Mouse (Mus musculus): ENCODE data around the gene Cep41.

Gene Cep41

GRCm38 (mm10) chr6:30693350-30693991 lies at the start of gene Cep41:
Cep41 (minus strand) TSS chr6:30693749.
- DNase-seq (ENCODE audit: low read depth in 2 of 2, low spot score in 2 of 2) = peak; percentile 95 to 97

- DNase-seq (ENCODE audit: low read depth in 2 of 2, low spot score in 2 of 2) = no peak
Measured at GRCm38 (mm10) chr6:30739177-30739747, 45.7 kb upstream of the Cep41 start.

GRCm38 (mm10) chr6:30738464-30739006 lies 45.0 kb upstream of the Cep41 start:
- DNase-seq (ENCODE audit: low read depth in 2 of 2, low spot score in 2 of 2) = no peak

- peak in 1 of 2 experiments; percentile 8 for DNase-seq (ENCODE audit: low read depth in 2 of 2, low spot score in 2 of 2)
Measured at GRCm38 (mm10) chr6:30737548-30738463, 44.3 kb upstream of the Cep41 start.

DNA sequence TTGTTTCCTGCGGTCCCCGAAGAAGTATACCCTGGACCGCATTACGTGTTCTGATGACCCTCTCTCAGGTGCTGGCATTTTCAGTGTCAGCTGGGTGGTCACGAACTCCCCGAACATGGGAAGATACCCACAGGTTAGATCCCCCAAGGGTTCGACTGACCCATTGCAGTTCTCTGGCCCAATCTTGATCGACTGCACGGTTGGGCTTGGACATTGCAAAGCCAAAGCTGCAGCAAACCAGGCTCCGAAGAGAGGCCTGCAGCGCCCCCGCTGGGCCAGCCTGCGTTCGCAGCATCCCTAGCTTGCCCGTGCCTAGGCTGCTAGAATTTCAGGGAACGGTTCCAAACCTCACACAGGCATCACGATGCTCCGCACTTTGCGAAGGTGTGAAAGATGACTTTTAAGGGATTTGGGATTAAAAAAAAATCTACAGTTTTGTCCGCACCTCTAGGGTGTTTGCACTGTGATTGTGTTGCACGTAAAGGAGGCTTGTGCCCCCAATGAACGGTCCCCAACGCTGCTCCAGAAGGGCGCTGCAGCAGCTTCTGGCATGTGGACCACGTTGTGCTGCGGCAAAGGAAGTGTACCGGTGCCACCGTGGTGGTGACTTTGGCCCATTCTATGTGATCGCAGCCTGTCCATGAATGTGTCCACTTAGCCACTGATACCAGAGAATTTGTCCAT lies 43.5 kb upstream of the Cep41 start:
- peak in 1 of 2 experiments; percentile 16 for DNase-seq (ENCODE audit: low read depth in 2 of 2, low spot score in 2 of 2)

DNA sequence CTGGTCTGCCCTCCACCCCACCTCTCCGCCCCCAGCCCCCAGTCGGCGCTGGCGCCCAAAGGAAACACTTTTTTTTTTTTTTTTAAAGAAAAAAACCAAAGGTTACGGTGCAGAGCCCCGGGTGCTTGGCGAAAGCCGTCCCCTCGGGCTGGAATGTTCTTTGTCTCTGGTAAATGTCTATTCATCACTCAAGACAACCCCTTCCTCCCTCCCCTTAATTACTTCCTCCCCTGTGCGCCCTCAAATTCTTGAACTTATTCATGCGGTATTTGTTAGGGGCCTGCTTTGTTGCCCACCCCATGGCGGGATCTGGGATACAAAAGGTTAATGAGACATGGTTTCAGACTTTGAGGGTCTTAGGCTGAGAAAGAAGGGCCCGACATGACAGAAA lies 42.8 kb upstream of the Cep41 start:
- no peak for DNase-seq (ENCODE audit: low read depth in 2 of 2, low spot score in 2 of 2)

- no peak for DNase-seq (ENCODE audit: low read depth in 2 of 2, low spot score in 2 of 2)
Measured at GRCm38 (mm10) chr6:30735728-30736371, 42.3 kb upstream of the Cep41 start.

DNA sequence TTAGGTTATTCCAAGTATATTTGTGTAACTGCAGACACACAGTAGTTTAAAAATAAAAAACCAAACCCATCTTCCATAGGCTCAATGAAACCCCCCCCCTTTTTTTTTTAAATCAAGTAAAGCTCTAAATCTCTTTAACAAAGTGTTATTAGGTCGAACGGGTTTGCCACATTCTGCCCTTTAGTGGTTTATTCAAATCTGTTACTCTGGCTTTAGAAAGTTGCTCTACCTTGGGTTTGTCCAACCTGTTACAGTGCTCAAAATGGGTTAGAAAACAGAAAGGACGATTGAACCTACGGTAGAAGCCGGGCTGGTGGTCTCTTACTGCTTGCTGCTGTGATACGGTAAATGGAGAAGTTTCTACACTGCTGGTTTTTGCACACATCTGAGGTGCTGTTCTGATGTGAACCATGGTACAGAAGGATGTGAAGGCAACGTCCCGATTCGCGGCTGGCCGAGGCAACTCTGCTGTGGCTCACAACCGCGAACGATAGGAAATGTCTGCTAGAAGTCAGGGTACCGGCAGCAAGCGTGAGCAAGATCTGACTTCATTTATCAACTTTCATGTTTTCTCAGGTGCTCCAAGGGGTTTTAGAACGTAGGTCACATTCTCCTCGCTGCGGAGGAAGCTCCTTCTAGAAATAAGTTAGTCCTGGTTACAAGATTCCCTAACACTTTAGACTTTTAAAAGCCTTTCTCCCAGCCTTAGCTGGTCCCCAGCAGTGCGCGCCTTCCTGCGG lies 41.6 kb upstream of the Cep41 start:
- DNase-seq (ENCODE audit: low read depth in 2 of 2, low spot score in 2 of 2) = no peak

DNA sequence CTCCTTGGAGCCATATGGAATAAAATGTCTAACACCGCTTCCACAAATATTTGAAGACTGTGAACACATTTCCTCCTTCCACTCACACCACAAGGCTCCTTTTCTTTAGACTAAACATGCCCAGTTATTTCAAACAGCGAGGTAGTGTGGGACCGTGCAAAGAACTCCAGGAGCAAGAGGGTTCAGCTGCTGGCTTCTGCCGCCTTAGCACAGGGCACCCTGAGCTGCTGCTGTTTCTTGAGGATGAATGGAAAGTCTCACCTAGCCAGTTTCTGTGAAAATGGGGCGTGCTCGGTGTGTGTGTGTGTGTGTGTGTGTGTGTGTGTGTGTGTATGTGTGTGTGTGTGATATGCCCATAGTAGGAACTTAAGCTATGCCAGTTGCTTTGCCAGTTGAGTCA lies 40.9 kb upstream of the Cep41 start:
- no peak for DNase-seq (ENCODE audit: low read depth in 2 of 2, low spot score in 2 of 2)

DNA sequence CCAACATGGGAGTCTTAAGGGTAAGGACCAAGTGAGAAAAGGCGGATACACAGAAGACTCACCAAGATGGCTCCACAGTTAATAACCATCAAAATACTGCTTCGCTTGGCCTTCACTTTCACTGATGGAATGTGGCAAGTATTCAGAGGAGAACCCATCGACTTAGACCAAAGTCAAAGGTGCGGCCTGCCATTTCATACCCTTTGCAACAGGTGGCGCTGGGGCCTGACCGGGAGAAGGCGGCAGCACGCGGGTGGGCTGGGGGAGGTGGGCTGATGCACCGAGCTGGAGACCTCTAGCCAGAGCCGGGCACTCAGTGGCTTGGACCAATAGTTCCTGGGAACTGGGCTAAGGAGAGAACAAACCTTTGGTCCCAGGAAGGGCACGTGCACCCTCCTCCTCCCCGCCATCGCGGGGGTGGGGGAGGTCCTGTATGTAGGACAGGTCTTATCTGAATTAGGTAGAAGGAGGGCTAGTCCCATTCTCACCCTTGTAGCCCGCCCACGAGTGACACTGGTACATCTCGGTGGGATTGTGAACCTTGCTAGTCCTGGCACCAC lies 39.1 kb upstream of the Cep41 start:
- DNase-seq (ENCODE audit: low read depth in 2 of 2, low spot score in 2 of 2) = no peak

GRCm38 (mm10) chr6:30730301-30730971 lies 36.9 kb upstream of the Cep41 start:
- DNase-seq (ENCODE audit: low read depth in 2 of 2, low spot score in 2 of 2) = no peak

DNA sequence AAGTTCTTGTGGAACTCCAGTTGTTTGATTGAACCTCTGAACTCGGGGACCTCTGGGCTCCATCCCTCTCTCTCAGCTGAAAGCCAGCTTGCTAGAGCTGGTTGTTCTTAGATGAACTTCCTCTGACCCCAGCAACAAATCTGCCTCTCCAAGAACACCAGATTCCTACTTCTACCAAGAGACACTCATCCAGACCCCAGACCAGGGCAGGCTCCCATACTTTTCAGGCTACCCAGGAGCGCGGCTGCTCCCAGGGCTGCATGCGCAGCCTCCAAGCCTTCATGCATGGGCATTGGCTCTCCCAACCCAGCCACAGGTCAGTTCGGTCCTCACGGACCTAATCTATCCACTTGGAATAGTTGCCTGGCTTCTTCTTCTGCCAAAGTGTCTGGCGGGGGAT lies 29.8 kb upstream of the Cep41 start, which contains the start of gene Mest:
TSS of gene Mest (plus strand) at position 217 of the 400 bp plus-strand sequence.
- no peak for DNase-seq (ENCODE audit: low read depth in 2 of 2, low spot score in 2 of 2)

- no peak for DNase-seq (ENCODE audit: low read depth in 2 of 2, low spot score in 2 of 2)
Measured at GRCm38 (mm10) chr6:30722385-30723164, 29.0 kb upstream of the Cep41 start.

DNA sequence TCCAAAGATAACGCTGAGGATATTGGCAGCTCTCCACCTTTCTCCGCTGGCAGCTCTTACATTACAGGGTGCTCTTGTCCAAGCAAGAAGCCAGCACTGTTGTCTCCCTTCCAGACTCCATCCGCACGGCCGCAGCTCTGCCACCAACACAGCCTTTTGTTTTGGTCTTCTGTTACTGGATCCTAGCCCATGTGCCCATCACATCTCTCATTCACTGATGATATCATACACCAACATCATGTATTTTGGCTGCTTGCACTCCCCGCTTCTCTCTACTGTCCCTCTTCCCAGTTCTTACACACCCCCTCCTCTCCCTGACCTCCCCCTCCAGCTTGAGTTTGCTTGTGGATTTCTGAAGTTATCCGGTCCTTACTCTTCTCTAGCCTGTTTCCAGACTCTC lies 23.2 kb upstream of the Cep41 start:
- no peak for DNase-seq (ENCODE audit: low read depth in 2 of 2, low spot score in 2 of 2)

DNA sequence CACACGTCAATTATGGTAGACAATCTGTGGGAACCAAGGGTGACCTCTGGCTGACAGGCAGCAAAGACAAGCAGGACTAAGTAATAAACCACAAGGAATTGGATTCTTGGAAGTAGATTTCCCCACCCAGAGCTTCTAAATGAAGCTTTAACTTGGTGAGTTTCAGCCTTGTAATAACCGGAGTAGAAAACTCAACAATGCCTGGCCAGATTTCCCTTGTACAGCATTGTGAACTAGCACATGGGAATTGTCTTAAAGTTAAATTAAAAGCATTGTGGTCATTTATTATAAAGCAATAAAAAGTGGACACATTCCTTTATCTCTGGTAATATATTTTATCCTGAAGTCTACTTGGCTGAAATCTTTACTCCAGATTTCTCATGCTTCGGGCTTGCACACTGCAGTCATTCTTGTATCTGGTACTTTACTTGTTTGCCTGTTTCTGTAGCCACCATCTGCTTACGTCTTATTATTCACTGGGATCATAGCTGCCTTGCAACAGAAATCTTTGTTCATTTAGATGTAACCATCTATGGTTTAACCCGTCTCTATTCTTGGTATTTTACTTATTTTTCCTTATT lies 21.4 kb upstream of the Cep41 start:
- no peak for DNase-seq (ENCODE audit: low read depth in 2 of 2, low spot score in 2 of 2)

DNA sequence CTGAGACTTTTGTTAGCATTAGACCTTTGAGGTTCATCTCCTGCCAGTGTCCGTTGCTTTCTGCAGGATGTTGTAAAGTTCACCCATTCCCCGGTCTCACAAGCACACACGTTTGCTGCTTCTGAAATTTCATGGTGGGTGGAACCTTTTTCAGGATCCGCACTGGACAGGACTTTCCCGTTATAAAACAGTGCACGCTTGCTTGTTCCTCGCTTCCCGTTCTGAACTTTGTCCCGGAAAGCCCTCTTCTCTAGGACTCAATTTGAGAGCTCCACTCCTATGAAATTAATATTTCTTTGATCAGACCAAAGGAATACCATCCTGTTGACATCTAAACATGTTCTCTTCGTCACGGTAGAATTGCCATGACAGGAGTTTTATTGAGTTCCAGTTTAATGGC lies 20.3 kb upstream of the Cep41 start:
- no peak for DNase-seq (ENCODE audit: low read depth in 2 of 2, low spot score in 2 of 2)

GRCm38 (mm10) chr6:30713455-30713854 lies 19.9 kb upstream of the Cep41 start:
- no peak for DNase-seq (ENCODE audit: low read depth in 2 of 2, low spot score in 2 of 2)

DNA sequence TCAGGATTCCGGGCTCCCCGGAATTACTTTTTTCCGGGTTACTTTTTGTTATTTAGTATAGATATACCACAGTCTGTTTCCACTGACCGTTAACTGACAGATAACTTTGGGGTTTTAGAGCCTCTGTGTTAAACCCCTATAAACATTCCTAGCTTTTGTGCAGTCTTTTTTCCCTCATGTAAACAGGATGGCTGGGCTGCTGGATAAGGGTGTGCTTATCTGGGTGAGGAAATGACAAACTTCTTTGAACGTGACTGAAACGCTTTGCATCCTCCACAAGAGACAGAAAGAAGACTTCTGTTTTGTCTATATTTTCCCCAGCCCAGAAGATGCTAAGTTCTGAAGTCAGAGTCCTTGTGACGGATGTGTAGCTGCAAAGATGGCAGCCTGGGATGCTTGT lies 18.9 kb upstream of the Cep41 start:
- DNase-seq (ENCODE audit: low read depth in 2 of 2, low spot score in 2 of 2) = no peak

Data from CD8-positive naive resting alpha-beta T cell, adult 2 months (primary cell).